Mouse (Mus musculus) cerebellum, postnatal 36 days (tissue): ENCODE results near the gene Col25a1.

Experiments
- DNase-seq, 2 experiments: peaks; one replicate each; pipeline ENCODE4 v3.0.0; 2021 to 2022; ENCODE audit warnings: mixed read lengths in 2 of 2

Col25a1 gene

DNA sequence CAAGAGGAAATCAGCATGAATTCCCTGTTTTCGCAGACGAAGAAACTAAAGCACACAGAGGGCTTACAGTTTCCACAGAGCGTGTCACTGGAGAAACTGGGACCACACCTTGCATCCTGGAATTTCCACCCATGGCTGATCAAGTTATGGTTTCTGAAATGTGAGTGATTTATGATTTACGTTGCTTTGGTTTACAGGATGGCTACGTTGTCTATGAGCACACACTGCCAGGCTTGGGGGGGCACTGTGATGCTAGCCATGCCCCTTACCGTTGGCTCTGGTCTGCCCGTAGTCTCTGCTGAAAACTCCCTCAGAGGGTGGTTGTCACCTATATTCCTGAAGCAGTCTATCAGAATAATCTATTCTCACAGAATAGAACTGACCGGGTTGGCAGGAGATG is at the start of gene Col25a1:
Gene Col25a1 (plus strand): TSS at position 301 of the 400 bp plus-strand sequence.
- DNase-seq = no peak

DNA sequence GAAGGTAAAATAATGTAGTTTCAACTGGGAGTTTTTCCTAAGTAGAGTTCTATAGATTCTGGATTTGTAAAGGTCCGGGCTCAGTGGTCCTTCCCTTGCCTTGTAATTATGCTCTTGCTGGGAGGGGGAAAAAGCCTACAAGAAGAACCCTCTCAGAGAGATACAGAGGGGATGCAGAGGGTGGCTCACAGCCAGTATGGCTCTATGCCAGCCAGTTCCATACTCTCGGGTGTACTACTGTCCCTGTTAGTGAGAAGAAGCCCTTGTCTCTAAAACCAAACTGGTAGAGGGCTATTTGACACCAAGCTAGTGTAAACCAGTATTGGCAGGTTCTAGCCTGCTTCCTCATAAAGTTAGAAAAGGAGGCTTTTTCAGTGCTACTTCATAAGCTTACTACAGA is 48.0 kb upstream of the Col25a1 start:
- no peak for DNase-seq

DNA sequence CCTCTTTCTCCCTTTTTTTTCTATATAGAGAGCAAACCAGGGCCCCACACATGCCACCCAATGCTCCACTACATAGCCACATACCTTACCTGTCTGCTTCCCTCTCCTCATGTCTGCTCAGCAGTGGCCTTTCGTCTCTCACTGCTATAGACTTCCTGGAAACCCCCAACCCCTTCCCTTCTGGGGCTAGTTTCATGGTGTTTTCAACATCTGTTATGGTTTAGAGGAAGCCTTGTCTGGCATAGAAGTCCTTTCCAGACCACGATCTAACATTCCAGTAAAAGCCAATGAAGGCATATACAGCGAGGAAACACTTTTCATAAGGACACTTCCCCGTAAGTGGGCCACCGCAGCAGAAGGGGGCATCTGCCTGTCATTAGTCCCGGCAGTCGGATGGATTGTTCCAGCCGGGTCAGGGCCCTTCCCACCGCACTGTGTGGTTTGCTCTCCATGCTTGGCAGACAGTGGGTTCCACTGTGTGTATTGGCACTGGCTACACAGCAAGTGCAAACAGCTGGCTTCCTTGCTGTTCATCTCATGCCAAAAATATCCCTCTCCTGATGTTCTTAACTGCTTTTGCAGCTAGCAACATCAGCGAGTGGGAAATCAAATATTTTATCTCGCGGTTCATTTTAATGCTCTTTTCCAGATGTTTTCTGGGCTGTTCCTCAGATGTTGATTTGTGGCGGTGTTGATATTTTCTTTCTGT is 44.8 kb upstream of the Col25a1 start:
- DNase-seq = no peak

DNA sequence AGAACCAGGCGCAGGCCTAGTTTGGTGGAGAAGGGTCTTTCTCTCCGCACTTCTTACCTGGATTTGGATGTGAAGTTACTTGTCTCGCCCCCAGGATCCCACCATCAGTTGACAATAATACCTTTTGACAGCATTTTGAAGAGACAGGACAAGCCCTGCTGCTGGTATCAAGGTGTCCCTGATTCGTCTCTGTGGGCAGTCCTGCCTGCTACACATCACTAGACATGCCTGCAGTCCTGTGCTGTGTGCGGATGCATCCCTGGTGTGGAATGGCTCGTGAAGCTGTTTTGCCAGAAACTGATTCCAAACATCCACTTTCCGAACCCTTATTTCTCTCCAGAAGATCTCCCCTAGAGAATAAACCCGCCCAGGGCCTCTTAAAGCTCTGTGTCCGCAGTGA is 43.8 kb upstream of the Col25a1 start:
- no peak for DNase-seq

DNA sequence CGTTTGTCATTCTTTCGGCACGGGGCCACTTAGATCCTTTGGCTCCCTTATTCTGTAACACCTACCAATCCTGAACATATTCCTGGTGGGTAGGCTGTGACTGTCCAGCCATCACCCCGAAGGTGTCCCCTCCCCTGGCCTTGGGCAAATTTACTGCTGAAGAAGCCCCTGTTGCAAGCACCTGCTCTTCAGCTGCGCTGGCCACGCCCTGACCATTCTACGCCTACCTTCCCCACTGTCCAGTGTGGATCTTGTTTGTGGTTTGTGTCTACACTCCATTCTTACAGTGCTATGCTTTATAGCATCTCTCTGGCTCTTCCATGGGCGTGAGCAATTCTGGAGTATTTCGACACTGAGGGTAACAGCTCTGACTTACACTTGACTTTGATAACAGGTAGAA is 42.6 kb upstream of the Col25a1 start:
- DNase-seq = no peak

DNA sequence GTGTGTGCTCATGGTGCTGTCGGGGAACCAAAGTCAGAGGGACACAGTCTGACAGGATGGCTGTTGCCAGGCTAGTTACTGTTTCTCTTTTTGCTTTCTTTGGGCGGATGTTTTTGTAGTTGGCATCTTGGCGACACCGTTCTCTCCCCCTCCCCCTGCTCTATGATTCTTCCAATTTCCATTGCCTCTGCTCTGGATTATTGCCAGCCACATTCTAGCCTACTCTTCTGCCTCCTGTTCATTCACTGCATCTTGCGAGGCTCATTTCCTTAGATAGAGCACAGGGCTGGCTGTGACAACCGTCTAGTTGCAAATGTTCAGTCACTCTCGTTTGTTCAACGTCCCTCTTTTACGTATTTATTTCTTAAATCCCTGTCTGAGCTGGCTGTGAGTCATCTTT is 40.8 kb upstream of the Col25a1 start:
- DNase-seq = no peak

DNA sequence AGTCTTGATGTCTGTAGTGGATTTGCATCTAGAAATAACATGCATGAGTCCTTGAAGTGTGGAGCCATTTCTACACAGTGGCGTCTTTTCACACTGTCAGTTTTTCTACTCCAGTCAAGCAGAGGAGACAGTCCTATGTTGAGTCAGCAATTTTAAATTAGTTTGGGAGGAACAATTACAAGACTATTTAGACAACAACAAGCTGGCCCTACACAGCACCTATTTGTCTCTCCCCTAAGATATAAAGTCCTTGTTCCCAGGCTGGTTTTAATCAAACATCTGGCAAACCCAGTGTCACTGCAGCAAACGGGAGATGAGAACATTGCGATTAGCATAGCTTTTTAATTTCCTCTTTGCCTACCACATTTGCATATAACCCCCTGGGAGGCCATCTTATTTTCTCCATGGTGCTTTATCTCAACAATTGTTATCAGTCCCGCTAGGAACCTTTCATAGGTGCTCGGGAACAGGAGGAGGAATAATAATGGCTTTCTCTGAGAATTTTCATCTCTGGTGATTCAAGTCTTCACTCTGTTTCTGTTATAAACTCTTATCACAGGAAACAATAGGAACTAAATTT is 37.1 kb upstream of the Col25a1 start:
- DNase-seq = no peak

DNA sequence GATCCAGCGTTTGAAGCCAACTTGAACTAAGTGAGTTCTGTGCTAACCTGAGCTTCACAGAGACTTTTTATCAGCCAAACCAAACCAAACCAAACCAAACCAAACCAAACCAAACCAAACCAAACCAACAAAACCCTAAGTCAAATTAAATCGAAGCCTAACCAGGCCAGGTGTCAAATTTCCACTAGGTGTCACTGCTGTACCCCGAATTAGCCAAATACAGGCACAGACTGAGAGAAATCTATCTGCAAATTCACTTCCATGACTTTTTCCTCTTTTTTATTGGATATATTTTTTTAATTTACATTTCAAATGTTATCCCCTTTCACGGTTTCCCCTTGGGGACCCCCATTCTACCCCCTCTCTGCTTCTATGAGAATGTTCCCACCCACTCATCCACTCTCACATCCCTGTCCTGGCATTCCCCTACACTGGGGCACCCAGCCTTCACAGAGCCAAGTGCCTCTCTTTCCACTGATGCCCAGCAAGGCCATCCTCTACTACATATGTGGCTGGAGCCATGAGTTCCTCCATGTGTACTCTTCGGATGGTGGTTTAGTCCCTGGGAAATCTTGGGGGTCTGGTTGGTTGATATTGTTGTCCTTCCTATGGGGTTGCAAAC is 36.0 kb upstream of the Col25a1 start:
- peak; percentile 15 to 34 for DNase-seq

DNA sequence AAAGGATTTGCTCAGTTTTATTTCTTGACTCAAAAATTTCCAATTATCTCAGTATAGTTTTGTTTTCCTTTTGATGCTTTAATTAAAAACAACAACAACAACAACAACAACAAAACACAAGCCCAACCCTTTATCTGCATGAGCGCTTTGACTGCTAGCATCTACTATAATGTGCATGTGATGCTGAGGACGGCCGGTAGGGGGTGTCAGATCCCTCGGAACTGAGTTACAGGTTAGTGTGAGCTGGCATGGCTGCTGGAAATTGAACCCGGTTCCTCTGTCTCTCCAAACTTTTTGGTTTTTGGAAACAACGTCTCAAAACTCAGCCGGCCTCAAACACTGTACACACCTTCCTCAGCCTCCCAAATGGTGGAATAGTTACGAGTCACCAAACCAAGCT is 27.8 kb upstream of the Col25a1 start:
- peak in 1 of 2 experiments; percentile 7 for DNase-seq

DNA sequence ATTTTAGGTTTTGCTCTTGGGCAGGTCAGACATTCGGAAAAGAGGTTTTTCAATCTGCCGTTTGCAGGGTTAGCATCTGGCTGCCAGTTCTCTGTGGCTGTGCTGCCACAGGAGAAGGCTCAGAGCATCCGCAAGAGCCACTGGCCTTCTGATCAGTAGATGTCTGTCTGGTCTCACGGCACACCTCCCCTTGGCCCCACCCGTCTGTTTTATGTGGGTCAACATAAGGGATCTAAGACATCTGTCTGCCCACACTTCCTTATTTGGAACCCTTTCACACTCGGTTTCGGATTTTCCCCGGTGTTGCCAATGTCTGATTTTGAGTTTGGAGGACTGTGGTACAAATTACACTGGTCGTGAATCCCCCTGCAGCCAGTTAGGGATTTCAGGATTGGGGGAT is 26.8 kb upstream of the Col25a1 start:
- no peak for DNase-seq

DNA sequence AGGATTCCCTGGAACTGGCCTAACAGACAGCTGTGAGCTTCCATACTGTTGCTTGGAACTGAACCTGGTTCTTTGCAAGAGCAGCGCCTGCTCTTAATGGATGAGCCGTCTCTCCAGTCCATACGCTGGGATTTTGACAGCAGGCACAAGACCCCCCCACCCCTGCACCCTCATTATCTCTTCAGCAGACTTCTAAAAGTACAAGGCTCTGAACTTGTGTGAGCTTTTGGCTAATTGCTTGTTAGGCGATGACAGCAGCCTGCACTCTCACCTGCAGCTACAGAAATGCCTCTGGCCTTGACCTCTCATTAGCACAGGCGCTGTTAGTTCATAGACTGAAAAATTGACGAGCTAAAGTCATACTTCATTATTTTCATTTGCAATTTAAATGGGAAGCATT is 14.4 kb upstream of the Col25a1 start:
- DNase-seq = no peak

DNA sequence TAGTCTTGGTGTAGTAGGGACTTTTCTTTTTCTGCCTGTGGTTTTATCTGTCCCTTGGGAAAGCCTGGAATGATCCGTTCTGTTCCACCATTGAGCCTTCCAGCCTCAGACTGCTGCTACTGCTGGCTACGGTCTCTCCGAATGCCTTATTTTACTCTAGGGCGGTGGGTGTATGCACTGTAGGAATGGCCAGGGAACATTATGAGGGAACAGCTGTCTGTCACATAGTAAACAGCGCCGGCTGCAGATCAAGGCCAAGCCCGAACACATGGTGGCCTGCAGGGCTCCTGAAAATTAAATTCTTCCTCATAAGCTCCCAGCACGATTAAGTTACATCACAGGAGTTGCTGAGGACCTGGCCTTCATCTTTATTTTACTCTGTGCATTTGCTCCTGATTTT is 3.5 kb upstream of the Col25a1 start:
- DNase-seq = no peak

DNA sequence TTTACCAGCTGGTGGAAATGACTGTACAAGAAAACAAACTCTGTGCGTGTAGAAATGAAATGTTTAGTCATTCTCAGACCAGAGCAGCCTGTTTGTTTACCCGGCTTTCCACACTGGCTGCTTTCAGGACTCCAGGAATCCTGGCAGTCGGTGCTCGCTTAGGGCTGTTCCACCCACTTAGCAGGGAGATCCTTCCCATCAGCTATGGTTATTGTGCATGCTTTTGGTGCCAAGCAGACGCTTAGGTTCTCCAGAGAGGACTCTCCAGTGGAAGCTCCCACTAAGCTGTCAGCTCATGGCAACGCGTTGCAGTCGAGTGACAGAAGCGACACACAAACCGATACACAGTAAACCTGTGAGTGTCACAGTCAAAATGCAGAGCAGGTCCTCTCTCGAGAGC is 2.7 kb upstream of the Col25a1 start:
- DNase-seq = peak in 1 of 2 experiments; percentile 3

DNA sequence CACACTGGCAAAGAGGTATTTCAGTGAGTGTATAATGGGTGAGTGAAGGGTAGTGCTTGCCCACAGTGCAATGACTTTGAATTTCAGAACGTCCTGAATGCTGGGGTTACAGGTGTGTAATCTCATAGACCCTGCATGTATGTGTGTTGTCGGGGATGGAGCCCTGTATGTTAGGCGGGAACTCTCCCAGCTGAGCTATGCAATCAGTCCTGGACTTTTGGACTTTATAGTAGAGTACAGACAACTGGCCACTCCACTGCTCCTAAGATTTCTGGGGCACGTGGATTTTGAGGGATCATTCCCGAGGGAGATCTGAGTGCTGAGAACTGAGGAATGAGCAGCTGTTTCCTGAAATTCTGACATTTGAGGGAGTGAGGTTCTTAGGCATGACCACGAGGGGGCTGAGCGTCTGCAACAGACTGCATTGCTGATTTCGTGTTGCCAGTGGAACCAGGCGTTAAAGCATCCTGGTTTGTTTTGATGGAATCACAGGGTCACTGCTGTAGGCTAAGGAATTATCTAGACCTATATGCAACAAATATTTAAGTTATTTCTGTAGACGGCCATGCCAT is 1.6 kb upstream of the Col25a1 start:
- DNase-seq = no peak

DNA sequence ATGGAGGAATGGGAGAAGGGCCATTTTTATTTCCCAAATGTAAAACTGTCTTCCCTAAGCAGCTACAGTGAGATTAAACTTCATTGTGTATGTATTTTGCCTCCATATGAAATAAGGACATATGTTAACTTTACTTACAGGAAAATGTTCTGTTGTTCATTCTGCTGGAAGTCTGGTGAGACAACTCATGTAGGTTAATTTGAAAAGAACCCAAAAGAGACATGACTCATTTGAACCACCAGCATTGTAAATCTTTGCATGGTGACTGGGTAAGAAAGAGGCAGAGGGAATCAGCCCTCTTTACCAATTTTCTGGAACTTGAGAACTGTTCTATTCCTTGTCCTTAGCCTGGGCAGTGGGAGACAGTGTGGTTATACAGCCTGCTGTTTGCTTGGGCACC is 5.9 kb downstream of the Col25a1 start:
- DNase-seq = no peak

DNA sequence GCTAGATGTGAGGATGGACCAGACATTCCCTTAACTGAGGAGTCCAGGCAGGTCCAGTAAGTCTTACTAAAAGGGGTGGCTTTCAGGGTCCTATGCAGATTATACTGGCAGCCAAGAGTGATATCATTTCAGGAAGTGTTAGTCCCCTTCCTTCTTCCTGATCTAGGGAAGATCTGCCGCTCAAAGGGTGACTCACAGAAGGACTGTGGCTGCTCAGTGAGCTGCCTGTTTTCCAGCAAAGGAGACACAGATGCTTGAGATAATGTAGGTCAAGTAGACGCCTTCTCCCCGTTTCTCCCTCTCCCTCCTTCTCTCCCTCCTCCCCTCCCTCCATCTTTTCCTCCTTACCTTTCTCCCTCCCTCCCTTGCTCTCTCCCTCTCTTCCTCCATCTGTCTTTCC is 6.3 kb downstream of the Col25a1 start:
- DNase-seq = no peak

DNA sequence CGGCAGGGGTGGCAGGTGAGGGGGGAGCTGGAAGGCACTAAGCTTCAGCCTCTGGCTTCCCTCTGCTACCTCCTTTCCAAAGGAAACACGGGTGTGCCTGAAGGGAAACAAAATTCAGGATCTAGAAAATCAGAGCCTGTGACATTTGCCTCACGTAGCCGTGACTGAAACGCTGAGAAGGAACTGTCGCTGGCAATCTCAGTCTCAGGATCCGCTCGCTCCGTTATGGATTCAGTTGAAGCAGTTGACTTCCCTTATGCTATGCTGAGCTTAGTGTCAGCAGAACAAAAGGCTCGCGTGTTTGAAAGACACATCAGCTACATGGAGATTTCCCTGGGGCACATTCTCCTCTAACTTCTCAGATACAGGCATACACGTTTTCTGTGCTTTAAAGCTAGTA is 14.6 kb downstream of the Col25a1 start:
- no peak for DNase-seq

DNA sequence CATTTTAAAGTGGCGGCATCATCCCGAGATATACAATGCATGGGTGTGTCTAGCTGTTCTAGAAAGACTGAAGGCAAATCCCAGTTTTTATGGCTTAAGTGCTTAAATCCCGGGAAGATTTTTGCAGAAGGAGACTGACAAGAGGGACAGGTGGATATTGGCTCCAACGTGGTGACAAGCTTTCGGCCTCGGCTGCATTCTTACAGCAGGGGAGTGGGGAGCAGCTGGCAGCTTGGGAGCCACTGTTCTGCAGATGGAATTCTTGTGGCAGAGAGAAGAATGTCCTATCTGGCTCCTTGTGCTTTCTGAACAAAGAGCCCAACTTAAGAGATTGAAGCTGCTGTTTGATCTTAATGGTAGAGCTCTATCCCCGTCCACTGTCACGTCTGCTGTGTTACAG is 16.5 kb downstream of the Col25a1 start:
- no peak for DNase-seq

DNA sequence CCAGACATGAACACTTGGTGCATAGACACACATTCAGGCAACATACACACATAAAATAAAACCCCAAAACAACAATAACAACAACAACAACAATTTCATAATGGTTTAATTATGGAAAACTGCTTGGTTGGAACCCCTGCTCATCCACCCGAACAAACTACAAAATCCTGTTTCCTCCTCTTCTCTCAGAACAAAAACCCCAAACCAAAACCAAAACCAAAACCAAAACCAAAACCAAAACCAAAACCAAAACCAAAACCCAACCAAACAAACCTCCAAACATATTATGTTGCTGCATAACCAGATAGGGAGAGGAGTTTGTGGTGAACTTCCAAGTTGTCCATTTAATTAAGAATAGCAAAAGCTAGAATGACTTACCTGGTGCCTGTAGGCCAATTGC is 17.9 kb downstream of the Col25a1 start:
- no peak for DNase-seq

DNA sequence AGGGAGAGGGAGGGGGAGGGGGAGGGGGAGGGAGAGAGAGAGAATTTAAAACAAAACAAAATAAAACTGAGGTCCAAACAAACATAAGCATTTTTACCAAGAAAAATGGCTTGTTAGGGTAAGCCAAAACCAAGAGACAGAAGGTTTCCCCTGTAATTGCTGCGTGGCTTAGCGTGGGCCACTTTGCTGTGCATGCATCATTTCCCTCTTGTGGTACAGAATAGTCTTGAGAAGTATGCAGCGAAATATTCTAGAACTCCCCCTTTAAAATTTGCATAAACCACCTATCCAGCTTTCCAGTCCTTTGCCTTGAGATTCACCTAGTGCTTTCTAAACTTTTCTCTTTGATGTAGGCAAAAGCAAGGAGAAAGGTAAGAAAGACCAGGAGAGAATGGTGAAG is 21.8 kb downstream of the Col25a1 start:
- no peak for DNase-seq

DNA sequence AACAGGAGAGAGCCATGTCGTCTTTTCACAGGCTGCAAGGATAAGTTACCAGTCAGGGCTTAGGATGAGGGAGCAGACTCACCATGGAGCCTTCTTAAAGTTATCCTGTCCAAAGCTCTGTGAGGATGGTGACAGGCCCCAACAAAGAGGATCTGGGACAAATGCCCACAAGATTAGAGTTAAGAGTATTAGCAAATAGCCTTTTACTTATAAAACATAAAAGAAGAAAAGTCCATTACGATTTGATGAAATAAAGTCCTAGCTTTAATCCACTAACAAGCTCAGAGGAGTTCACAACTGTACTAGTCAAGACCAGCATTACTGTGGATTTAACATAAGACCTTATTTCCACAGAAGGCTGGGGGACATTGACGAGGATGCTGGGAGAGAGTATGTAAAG is 26.2 kb downstream of the Col25a1 start:
- no peak for DNase-seq

DNA sequence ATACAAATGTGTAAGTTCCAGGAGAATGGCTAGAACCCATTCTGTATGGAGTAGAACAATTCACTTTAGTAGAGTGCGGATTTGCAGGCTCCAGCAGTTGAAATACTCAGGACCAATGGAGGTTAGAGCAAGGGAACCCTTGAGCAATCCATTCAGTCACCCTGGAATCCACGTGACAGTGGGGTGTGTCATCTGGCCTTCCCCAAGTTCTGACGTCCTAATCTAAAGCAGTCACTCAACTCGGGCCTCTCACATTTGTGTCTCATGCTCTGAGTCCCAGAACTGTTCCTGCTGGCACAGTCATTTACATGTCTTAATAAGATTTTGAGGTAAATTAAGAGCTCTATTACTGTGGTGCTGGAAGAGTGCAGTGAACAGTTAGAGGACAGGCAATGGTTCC is 28.6 kb downstream of the Col25a1 start:
- no peak for DNase-seq

DNA sequence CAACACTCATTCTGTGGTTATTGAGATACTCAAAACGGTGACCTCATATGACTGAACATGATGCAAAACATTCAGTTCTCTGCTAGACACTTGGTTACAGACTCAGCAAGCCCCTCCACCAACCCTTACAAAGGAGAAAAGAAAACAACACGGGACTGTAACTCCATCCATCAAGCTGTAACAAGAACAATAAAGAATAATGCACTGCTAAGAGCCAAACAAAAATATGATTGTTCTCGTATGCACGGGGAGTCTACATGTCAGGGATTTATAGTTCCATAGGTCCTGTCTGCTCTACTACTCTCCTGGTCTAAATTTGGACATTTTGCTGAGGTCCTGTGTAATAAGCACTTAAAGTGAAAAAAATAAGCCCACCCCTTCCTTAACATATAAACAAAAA is 29.6 kb downstream of the Col25a1 start:
- no peak for DNase-seq

DNA sequence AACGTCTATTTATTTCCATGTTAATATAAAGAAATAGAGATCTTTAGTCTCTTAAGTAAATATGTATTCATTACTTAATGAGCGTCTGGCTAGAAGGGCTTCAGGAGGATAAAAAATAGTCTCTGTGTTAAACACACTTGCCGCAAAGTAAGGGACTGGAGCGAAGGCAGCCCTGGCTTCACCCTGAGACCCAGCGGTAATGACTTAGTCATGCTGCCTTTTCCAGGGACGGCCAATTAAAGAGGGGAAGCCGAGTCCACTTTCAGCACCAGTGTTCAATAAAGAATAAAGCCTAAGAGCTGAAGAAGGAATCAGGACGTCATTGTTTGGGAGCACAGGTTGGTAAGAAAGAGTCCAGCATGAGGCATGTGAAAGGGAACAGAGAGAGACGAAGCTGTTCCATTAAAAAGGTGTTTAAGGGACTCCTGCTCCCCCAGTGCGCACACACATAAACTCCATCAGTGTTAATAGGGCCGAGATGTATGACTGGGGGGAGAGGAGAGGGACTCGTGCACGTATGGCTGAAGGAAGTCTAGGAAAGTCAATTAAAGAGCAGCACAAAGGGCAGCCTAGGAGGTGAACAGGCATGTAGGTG is 30.1 kb downstream of the Col25a1 start:
- DNase-seq = no peak
